Mouse (Mus musculus) small intestine, adult 2 months (tissue): ENCODE results near the gene Psmd10. TPM values are rescaled to one million over a fixed set of nuclear protein-coding genes. Genes with fewer than 3 reads are reported as not detected.

Source experiments
- H3K27ac ChIP-seq: fragments of 200-500 bp; 2 replicates; pipeline ENCODE4 v1.5.1; 2012; ENCODE audit warnings: low read depth, low read length, control low read depth, inconsistent platforms; ENCODE audit not compliant: insufficient read depth
- H3K27me3 ChIP-seq: fragments of 200-500 bp; 2 replicates; pipeline ENCODE4 v1.6.1; 2012; ENCODE audit warnings: mild to moderate bottlenecking, moderate library complexity, low read length, inconsistent platforms; ENCODE audit not compliant: control insufficient read depth, insufficient read depth
- H3K36me3 ChIP-seq: fragments of 200-500 bp; 2 replicates; pipeline ENCODE4 v1.6.1; 2012; ENCODE audit warnings: mild to moderate bottlenecking, low read length, control low read depth, inconsistent platforms; ENCODE audit not compliant: control insufficient read depth, insufficient read depth
- H3K4me1 ChIP-seq: fragments of 200-500 bp; 2 replicates; pipeline ENCODE4 v1.6.1; 2012; ENCODE audit warnings: low read length, inconsistent platforms, mixed read lengths; ENCODE audit not compliant: control insufficient read depth, insufficient read depth, insufficient read length
- H3K4me3 ChIP-seq: fragments of 200-500 bp; 2 replicates; pipeline ENCODE4 v1.5.1; 2012; ENCODE audit warnings: low read depth, mild to moderate bottlenecking, control low read depth, inconsistent platforms, low read length, moderate library complexity
- CTCF ChIP-seq: fragments of 200-500 bp; IDR thresholded peaks from 2 replicates; pipeline ENCODE4 v1.5.1; 2012; ENCODE audit warnings: low read depth, mild to moderate bottlenecking, control low read depth, inconsistent platforms, low read length, moderate library complexity, mixed read lengths; ENCODE audit not compliant: insufficient replicate concordance, insufficient read length; ENCODE audit errors: extremely low read depth
- POLR2A ChIP-seq: fragments of 200-500 bp; IDR thresholded peaks from 2 replicates; pipeline ENCODE4 v1.6.1; 2012; ENCODE audit warnings: low read depth, mild to moderate bottlenecking, control low read depth, inconsistent platforms, low read length, moderate library complexity
- WGBS: fragments of 180-500 bp; shearing (Covaris S2); methylation state at CpG from one replicate; pipeline ENCODE4 v1.1.7; 2018; 5-methylcytosine and 5-hydroxymethylcytosine counted together
- polyA plus RNA-seq: library from polyadenylated mRNA; depleted of rRNA; stranded (reverse); fragments of >200 nt; gene quantifications from 2 replicates; pipeline ENCODE4 v1.2.3, GENCODE M21; 2012; rRNA removed

The Psmd10 gene
- polyA plus RNA-seq, result 0.84 and 1.6 TPM in 2 replicates

DNA sequence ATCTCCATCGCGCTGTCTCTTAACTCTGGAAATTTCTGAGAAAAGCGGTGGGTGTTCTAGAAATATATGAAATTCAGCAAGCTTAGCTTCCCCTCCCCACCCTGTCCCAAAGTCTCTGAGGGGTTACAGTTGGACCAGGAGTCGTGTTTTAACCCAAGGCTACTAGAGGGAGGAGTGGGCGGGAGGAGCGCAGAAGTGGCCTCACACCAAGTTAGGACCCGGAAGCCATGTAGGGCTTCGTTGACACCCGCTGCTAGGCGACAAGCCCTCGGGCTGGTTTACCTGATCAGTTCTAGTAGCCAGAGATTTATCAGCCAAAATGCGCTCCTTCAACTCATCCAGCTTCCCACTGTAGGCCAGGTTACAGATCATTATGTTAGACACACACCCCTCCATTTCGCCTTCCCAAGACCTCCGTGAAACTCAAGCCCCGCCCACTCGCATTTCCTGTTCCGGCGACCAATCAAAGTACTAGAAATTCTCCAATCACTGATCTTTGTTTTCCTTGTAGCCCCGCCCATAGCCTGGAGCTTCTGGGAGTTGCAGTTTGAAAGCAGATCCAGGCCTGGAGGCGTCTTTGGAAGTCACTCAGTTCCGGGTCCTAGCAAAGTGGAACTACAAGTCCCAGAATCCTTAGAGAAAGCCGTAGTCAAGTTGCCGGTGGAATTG, at the start of gene Psmd10, which contains the start of gene Atg4a:
Gene Psmd10, minus strand, starts transcription at position 457 of the 669 bp plus-strand sequence.
Gene Atg4a, plus strand, starts transcription at position 636 of the 669 bp plus-strand sequence.
- Histone ChIP-seq H3K36me3 (peaks cover 4% of the 10 kb centered on the region; the same call in 1 of the 2 replicates), H3K27ac (peak within 1 kb of the TSS; percentile 55; the same call in 1 of the 2 replicates), H3K4me3 (peak within 1 kb of the TSS; percentile 85), H3K27me3 (no peaks in the 10 kb centered on the region), H3K4me1 (no peaks in the 10 kb centered on the region)
- TF ChIP-seq CTCF (no peak), POLR2A (no peak)
- WGBS, result 13% methylated on average over 23 of the region's 23 CpGs

DNA sequence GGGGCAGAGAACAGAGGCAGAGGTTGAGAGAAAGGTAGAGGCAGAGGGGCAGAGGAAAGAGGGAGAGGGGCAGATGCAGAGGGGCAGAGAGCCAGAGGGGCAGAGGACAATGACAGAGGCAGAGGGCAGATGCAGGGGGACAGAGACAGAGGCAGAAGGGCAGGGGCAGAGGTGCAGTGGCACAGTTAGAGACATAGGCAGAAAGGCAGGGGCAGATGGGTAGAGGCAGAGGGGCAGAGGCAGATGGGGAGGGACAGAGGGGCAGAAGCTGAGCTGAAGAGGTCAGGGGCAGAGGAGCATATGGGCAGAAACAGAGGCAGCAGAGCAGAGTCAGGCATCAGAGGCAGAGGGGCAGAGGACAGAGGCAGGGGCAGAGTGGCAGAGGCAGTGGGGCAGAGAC, 42.4 kb upstream of the Psmd10 start:
- Histone ChIP-seq H3K36me3 (no peaks in the 10 kb centered on the region), H3K4me1 (no peaks in the 10 kb centered on the region), H3K4me3 (no peak overlapping the region), H3K27me3 (no peaks in the 10 kb centered on the region), H3K27ac (no peak overlapping the region)
- TF ChIP-seq CTCF (no peak), POLR2A (no peak)

DNA sequence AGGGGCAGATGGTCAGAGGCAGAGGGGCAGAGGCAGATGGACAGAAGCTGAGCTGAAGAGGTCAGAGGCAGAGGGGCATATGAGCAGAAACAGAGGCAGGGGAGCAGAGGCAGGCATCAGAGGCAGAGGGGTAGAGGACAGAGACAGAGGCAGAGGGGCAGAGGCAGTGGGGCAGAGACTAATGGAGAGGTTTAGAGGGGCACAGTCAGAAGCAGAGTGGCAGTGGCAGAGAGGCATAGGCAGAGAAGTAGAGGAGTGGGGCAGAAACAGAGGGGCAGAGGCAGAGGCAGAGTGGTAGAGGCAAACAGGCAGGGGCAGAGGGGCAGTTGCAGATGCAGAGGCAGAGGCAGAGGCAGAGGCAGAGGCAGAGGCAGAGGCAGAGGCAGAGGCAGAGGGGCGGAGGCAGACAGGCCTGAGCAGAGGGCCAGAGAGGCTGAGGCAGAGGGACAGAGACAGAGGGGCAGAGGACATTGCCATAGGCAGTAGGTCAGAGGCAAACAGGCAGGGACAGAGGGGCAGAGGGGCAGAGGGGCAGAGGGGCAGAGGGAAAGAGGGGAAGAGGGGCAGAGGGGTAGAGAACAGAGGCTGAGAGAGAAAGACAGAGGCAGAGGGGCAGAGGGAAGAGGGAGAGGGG, 41.5 kb upstream of the Psmd10 start:
- H3K27me3 ChIP-seq, result no peaks in the 10 kb centered on the region
- 40% methylated on average over 1 of the region's 1 CpGs for WGBS

DNA sequence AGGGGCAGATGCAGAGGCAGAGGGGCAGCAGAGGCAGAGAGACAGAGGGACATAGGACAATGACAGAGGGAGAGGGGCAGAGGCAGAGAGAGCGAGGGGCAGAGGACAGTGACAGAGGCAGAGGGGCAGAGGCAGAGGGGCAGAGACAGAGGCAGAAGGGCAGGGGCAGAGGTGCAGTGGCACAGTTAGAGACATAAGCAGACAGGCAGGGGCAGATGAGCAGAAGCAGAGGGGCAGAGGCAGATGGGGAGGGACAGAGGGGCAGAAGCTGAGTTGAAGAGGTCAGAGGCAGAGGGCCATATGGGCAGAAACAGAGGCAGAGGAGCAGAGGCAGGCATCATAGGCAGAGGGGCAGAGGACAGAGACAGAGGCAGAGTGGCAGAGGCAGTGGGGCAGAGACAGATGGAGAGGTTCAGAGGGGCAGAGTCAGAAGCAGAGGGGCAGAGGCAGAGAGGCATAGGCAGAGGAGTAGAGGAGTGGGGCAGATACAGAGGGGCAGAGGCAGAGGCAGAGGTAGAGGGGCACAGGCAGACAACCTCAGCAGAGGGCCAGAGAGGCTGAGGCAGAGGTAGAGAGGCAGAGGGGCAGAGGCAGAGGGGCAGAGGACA, 40.5 kb upstream of the Psmd10 start:
- Histone ChIP-seq H3K4me3 (no peak overlapping the region), H3K36me3 (no peaks in the 10 kb centered on the region), H3K4me1 (no peaks in the 10 kb centered on the region), H3K27me3 (no peaks in the 10 kb centered on the region), H3K27ac (no peak overlapping the region)
- TF ChIP-seq POLR2A, result no peak
- no peak for TF ChIP-seq CTCF
- WGBS, result 100% methylated on average over 1 of the region's 1 CpGs

More for the DNA sequence above, 41.5 kb upstream of the Psmd10 start:
- Histone ChIP-seq H3K36me3 (no peaks in the 10 kb centered on the region), H3K4me3 (no peak overlapping the region), H3K4me1 (no peaks in the 10 kb centered on the region), H3K27ac (no peak overlapping the region)
- no peak for TF ChIP-seq POLR2A
- TF ChIP-seq CTCF, result no peak

DNA sequence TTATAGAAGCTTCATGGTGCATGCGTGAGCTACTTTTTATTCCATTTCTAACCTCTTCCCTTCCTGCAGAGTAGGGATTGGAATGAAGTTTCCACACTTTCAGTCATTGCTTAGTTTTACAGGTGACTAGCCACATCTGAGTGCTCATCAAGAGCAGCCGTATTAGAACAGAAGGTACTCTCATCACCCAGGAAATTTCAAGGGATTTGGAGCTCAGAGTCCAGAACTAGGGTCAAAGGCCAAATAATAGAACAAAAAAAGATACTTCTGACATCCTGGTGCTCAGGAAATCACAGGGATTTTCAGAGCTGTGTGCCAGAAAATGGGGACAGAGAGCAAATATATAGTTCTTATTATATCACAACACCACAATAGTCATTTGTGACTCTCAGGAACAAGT, 28.7 kb upstream of the Psmd10 start:
- H3K27ac ChIP-seq, result no peak overlapping the region
- H3K27me3 ChIP-seq, result no peaks in the 10 kb centered on the region
- WGBS, result 55% methylated on average over 2 of the region's 2 CpGs
- H3K36me3 ChIP-seq, result no peaks in the 10 kb centered on the region
- no peak for TF ChIP-seq CTCF
- TF ChIP-seq POLR2A, result no peak
- no peaks in the 10 kb centered on the region for H3K4me1 ChIP-seq
- H3K4me3 ChIP-seq, result no peak overlapping the region

DNA sequence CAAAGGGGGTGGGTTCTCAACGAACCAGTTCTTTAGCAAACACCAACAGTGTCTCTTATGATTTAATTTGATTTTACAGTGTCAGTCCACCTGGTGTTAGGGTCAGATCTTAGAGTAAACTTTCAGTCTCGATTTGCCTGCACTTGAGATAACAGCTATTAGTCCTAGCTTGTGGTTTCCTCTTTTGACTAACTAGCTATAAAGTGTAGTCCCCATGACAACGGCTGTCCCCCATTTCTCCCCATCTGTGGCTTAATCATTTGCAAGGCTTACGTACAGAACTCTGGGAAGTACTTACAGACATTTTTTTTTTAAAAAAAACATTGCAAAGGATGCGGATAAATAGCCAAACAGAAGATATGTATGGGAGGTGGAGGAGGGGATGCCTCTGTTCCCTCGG, 28.3 kb upstream of the Psmd10 start:
- Histone ChIP-seq H3K36me3 (no peaks in the 10 kb centered on the region), H3K4me3 (no peak overlapping the region), H3K27ac (no peak overlapping the region), H3K27me3 (no peaks in the 10 kb centered on the region), H3K4me1 (no peaks in the 10 kb centered on the region)
- TF ChIP-seq CTCF (no peak), POLR2A (no peak)
- WGBS, result 26% methylated on average over 6 of the region's 6 CpGs
